Mouse (Mus musculus): ENCODE measurements around the gene Tsga13. TPM values are rescaled to one million over a fixed set of nuclear protein-coding genes. Genes with fewer than 3 reads are reported as not detected.

Gene Tsga13
- total RNA-seq (2014; rRNA removed): not detected in 2 replicates
- polyA plus RNA-seq (2015; fragmentation: Nextera tagmentation; extraction: Ambion mirVana): 0.42 and 0.59 TPM in 2 replicates

DNA sequence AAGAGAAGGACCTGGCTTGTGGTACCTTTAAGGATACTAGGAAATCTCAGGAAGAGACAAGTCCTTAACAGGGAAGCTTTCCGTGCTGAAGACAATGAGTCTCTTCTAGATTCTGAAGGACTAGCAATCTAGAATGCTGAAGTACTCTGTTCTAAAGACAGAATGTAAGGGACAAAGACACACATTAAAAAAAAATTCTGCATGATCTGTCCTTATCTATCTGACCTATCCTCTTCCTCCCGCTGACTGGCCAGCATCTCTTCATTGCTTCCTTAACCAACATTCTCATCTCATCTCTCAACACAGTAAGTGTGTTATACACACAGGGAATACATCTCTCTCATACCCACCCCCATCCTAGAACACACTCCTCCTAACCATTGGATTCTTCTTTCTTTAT is at the start of gene Tsga13:
TSS of gene Tsga13 (minus strand) at position 101 of the 400 bp plus-strand sequence.
- ATAC-seq: no peak
- Histone ChIP-seq H3K4me3 (ENCODE audit: low read length) (no peak within 1 kb of the TSS), H3K9ac (replicated peaks; ENCODE audit: low read length) (no peak within 1 kb of the TSS), H3K27ac (no peak within 1 kb of the TSS), H3K4me1 (ENCODE audit: insufficient read depth, low read length) (no peaks in the 10 kb centered on the region), H3K4me2 (ENCODE audit: low read depth, low read length) (no peak within 1 kb of the TSS), H3K27me3 (ENCODE audit: insufficient read depth, low read length) (no peaks in the 10 kb centered on the region), H3K36me3 (ENCODE audit: insufficient read depth, low read length) (no peaks in the 10 kb centered on the region), H3K9me3 (ENCODE audit: low read length) (no peaks in the 10 kb centered on the region)
- no peak for TF ChIP-seq CTCF (IDR thresholded peaks at IDR 0.05; ENCODE audit: low read depth)
- WGBS: 86% methylated on average over 2 of the region's 2 CpGs
- no peak for DNase-seq (ENCODE audit: low spot score)

GRCm38 (mm10) chr6:30958736-30959540 is 43.6 kb upstream of the Tsga13 start, which contains the start of gene Klf14:
Gene Klf14, minus strand, starts transcription at chr6:30959078.
- Histone ChIP-seq H3K9me3 (ENCODE audit: low read length) (peaks cover 29% of the 10 kb centered on the region), H3K9ac (replicated peaks; ENCODE audit: low read length) (no peak within 1 kb of the TSS; the same call in 1 of the 2 replicates), H3K4me3 (ENCODE audit: low read length) (peak within 1 kb of the TSS; percentile 52), H3K27ac (no peak within 1 kb of the TSS), H3K4me2 (ENCODE audit: low read depth, low read length) (peak within 1 kb of the TSS; percentile 71), H3K4me1 (ENCODE audit: insufficient read depth, low read length) (no peaks in the 10 kb centered on the region), H3K27me3 (ENCODE audit: insufficient read depth, low read length) (peaks cover 47% of the 10 kb centered on the region), H3K36me3 (ENCODE audit: insufficient read depth, low read length) (no peaks in the 10 kb centered on the region)
- TF ChIP-seq CTCF (IDR thresholded peaks at IDR 0.05; ENCODE audit: low read depth): no peak
- peak; percentile 49 for DNase-seq (ENCODE audit: low spot score)
- ATAC-seq: peak; percentile 58; the same call in 1 of the 2 replicates
- WGBS: under 1% methylated on average over 75 of the region's 75 CpGs

GRCm38 (mm10) chr6:30957784-30958735 is 42.7 kb upstream of the Tsga13 start:
- peak overlapping the region; percentile 52 for H3K4me3 ChIP-seq (ENCODE audit: low read length)
- TF ChIP-seq CTCF (IDR thresholded peaks at IDR 0.05; ENCODE audit: low read depth): no peak
- peaks cover 29% of the 10 kb centered on the region for H3K9me3 ChIP-seq (ENCODE audit: low read length)
- no peak overlapping the region; the same call in 1 of the 2 replicates for H3K9ac ChIP-seq (replicated peaks; ENCODE audit: low read length)
- H3K27me3 ChIP-seq (ENCODE audit: insufficient read depth, low read length): peaks cover 42% of the 10 kb centered on the region
- peak overlapping the region; percentile 71 for H3K4me2 ChIP-seq (ENCODE audit: low read depth, low read length)
- no peak overlapping the region for H3K27ac ChIP-seq
- WGBS: 3% methylated on average over 82 of the region's 84 CpGs
- no peaks in the 10 kb centered on the region for H3K4me1 ChIP-seq (ENCODE audit: insufficient read depth, low read length)
- DNase-seq (ENCODE audit: low spot score) (peak; percentile 61), ATAC-seq (0 out of 2 replicates have a peak, but pooled peaks have one; percentile 18)
- H3K36me3 ChIP-seq (ENCODE audit: insufficient read depth, low read length): no peaks in the 10 kb centered on the region

- H3K27me3 ChIP-seq (ENCODE audit: insufficient read depth, low read length): no peaks in the 10 kb centered on the region
- DNase-seq (ENCODE audit: low spot score) (no peak), ATAC-seq (no peak)
- no peaks in the 10 kb centered on the region for H3K9me3 ChIP-seq (ENCODE audit: low read length)
- no peaks in the 10 kb centered on the region for H3K36me3 ChIP-seq (ENCODE audit: insufficient read depth, low read length)
- no peaks in the 10 kb centered on the region for H3K4me1 ChIP-seq (ENCODE audit: insufficient read depth, low read length)
- no peak overlapping the region for H3K9ac ChIP-seq (replicated peaks; ENCODE audit: low read length)
- 71% methylated on average over 5 of the region's 5 CpGs for WGBS
- TF ChIP-seq CTCF (IDR thresholded peaks at IDR 0.05; ENCODE audit: low read depth): no peak
- no peak overlapping the region for H3K4me3 ChIP-seq (ENCODE audit: low read length)
- H3K27ac ChIP-seq: no peak overlapping the region
- no peak overlapping the region for H3K4me2 ChIP-seq (ENCODE audit: low read depth, low read length)
Observed at GRCm38 (mm10) chr6:30939264-30939663, 23.9 kb upstream of the Tsga13 start.

DNA sequence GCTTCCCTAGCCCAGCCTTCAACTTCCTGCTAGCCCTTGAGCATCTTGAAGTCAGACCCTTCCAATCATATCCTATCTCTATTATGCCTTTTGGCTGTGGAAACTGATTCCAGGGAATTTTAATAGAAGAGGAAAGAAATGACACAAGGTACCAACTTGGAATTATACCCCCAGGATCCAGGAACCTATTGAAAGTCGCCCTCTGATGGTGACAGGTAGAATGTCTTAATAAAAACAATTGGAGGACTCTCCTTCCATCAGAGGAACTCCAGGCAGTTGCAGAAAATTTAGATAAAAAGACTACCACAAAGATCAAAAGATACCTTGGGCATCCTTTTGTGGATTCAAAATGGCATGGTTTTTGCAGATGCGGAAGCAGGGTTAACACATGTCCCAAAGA is 7.4 kb upstream of the Tsga13 start:
- DNase-seq (ENCODE audit: low spot score) (peak; percentile 34), ATAC-seq (no peak)
- no peaks in the 10 kb centered on the region for H3K4me1 ChIP-seq (ENCODE audit: insufficient read depth, low read length)
- H3K4me2 ChIP-seq (ENCODE audit: low read depth, low read length): no peak overlapping the region
- no peak overlapping the region for H3K27ac ChIP-seq
- no peak overlapping the region for H3K4me3 ChIP-seq (ENCODE audit: low read length)
- TF ChIP-seq CTCF (IDR thresholded peaks at IDR 0.05; ENCODE audit: low read depth): peak; percentile 50
- WGBS: 46% methylated on average over 2 of the region's 2 CpGs
- no peaks in the 10 kb centered on the region for H3K27me3 ChIP-seq (ENCODE audit: insufficient read depth, low read length)
- H3K9ac ChIP-seq (replicated peaks; ENCODE audit: low read length): no peak overlapping the region
- H3K9me3 ChIP-seq (ENCODE audit: low read length): no peaks in the 10 kb centered on the region
- H3K36me3 ChIP-seq (ENCODE audit: insufficient read depth, low read length): no peaks in the 10 kb centered on the region

GRCm38 (mm10) chr6:30921826-30922225 is 6.5 kb upstream of the Tsga13 start:
- Histone ChIP-seq H3K4me1 (ENCODE audit: insufficient read depth, low read length) (no peaks in the 10 kb centered on the region), H3K4me2 (ENCODE audit: low read depth, low read length) (peak overlapping the region; percentile 46), H3K9me3 (ENCODE audit: low read length) (no peaks in the 10 kb centered on the region), H3K36me3 (ENCODE audit: insufficient read depth, low read length) (no peaks in the 10 kb centered on the region), H3K4me3 (ENCODE audit: low read length) (no peak overlapping the region), H3K27ac (no peak overlapping the region), H3K27me3 (ENCODE audit: insufficient read depth, low read length) (no peaks in the 10 kb centered on the region), H3K9ac (replicated peaks; ENCODE audit: low read length) (no peak overlapping the region)
- WGBS: 59% methylated on average over 10 of the region's 11 CpGs
- DNase-seq (ENCODE audit: low spot score) (no peak), ATAC-seq (no peak)
- TF ChIP-seq CTCF (IDR thresholded peaks at IDR 0.05; ENCODE audit: low read depth): no peak
